Mouse (Mus musculus) kidney, embryonic 16.5 days (tissue): ENCODE measurements around the gene Muc20. TPM values are rescaled to one million over a fixed set of nuclear protein-coding genes. Genes with fewer than 3 reads are reported as not detected.

Source experiments
- ATAC-seq: fragments of 200-750 bp; cut with Nextera tagmentation; 2 replicates; pipeline ENCODE4 v1.8.0; 2017; ENCODE audit warnings: moderate TSS enrichment; ENCODE audit not compliant: low FRiP score, low TSS enrichment
- H3K27ac ChIP-seq: fragments of 300-500 bp; sonication (generic); 2 replicates; pipeline ENCODE4 v1.5.1; 2014; ENCODE audit warnings: low read length
- H3K27me3 ChIP-seq: fragments of 300-500 bp; sonication (generic); 2 replicates; pipeline ENCODE4 v1.6.1; 2014; ENCODE audit warnings: low read length, control low read depth, mixed read lengths; ENCODE audit not compliant: insufficient read depth
- H3K36me3 ChIP-seq: fragments of 300-500 bp; sonication (generic); 2 replicates; pipeline ENCODE4 v1.6.1; 2014; ENCODE audit warnings: low read length, control low read depth, mixed read lengths; ENCODE audit not compliant: insufficient read depth
- H3K4me1 ChIP-seq: fragments of 300-500 bp; sonication (generic); 2 replicates; pipeline ENCODE4 v1.6.1; 2014; ENCODE audit warnings: low read length, control low read depth, mixed read lengths; ENCODE audit not compliant: insufficient read depth
- H3K4me2 ChIP-seq: fragments of 300-500 bp; sonication (generic); replicated peaks from 2 replicates; pipeline ENCODE4 v1.6.1; 2014; ENCODE audit warnings: low read depth, low read length
- H3K4me3 ChIP-seq: fragments of 300-500 bp; sonication (generic); 2 replicates; pipeline ENCODE4 v1.5.1; 2014; ENCODE audit warnings: mild to moderate bottlenecking, low read length
- H3K9ac ChIP-seq: fragments of 300-500 bp; sonication (generic); replicated peaks from 2 replicates; pipeline ENCODE4 v1.6.1; 2014; ENCODE audit warnings: low read length
- H3K9me3 ChIP-seq: fragments of 300-500 bp; sonication (generic); 2 replicates; pipeline ENCODE4 v1.6.1; 2016; ENCODE audit warnings: low read length, control low read depth
- WGBS: fragments of 180-500 bp; shearing (Covaris S2); extraction: QIAGEN DNeasy Blood & Tissue Kit; methylation state at CpG from one replicate; pipeline ENCODE4 v1.1.7; 2014; 5-methylcytosine and 5-hydroxymethylcytosine counted together
- polyA plus RNA-seq: library from polyadenylated mRNA; unstranded; fragments of >200 nt; fragmentation: Nextera tagmentation; extraction: Ambion mirVana; gene quantifications from 2 replicates; pipeline ENCODE4 v1.2.1, GENCODE M21; 2015

Gene Muc20
- 6.2 and 8.0 TPM in 2 replicates for polyA plus RNA-seq

GRCm38 (mm10) chr16:32797426-32797689 lies at the start of gene Muc20:
TSS of gene Muc20 (minus strand) at chr16:32797435.
- Histone ChIP-seq H3K4me2 (0 out of 2 replicates have a peak within 1 kb of the TSS, but pooled peaks have one; percentile 10), H3K9ac (peak within 1 kb of the TSS; percentile 29; the same call in 1 of the 2 replicates), H3K4me3 (peak within 1 kb of the TSS; percentile 10; the same call in 1 of the 2 replicates), H3K9me3 (no peaks in the 10 kb centered on the region), H3K27ac (peak within 1 kb of the TSS; percentile 57; the same call in 1 of the 2 replicates), H3K36me3 (no peaks in the 10 kb centered on the region), H3K4me1 (peaks cover 7% of the 10 kb centered on the region; the same call in 1 of the 2 replicates), H3K27me3 (no peaks in the 10 kb centered on the region)
- 52% methylated on average over 3 of the region's 3 CpGs for WGBS
- ATAC-seq: no peak; the same call in 1 of the 2 replicates

GRCm38 (mm10) chr16:32831501-32831900 lies 34.3 kb upstream of the Muc20 start:
- H3K4me2 ChIP-seq: no peak overlapping the region
- no peak overlapping the region for H3K4me3 ChIP-seq
- no peaks in the 10 kb centered on the region for H3K4me1 ChIP-seq
- peaks cover 24% of the 10 kb centered on the region for H3K36me3 ChIP-seq
- no peaks in the 10 kb centered on the region for H3K9me3 ChIP-seq
- H3K27ac ChIP-seq: no peak overlapping the region
- no peaks in the 10 kb centered on the region for H3K27me3 ChIP-seq
- no peak overlapping the region for H3K9ac ChIP-seq
- ATAC-seq: no peak
- 80% methylated on average over 4 of the region's 4 CpGs for WGBS

- no peak for ATAC-seq
- peaks cover 28% of the 10 kb centered on the region for H3K36me3 ChIP-seq
- 67% methylated on average over 11 of the region's 11 CpGs for WGBS
Measured at GRCm38 (mm10) chr16:32829104-32829503, 31.9 kb upstream of the Muc20 start.

GRCm38 (mm10) chr16:32826521-32826920 lies 29.3 kb upstream of the Muc20 start:
- Histone ChIP-seq H3K9ac (no peak overlapping the region), H3K27me3 (no peaks in the 10 kb centered on the region), H3K9me3 (no peaks in the 10 kb centered on the region), H3K4me2 (no peak overlapping the region), H3K27ac (no peak overlapping the region), H3K36me3 (peaks cover 28% of the 10 kb centered on the region), H3K4me3 (no peak overlapping the region), H3K4me1 (no peaks in the 10 kb centered on the region)
- no peak for ATAC-seq
- WGBS: 93% methylated on average over 11 of the region's 11 CpGs

More at GRCm38 (mm10) chr16:32829104-32829503, 31.9 kb upstream of the Muc20 start:
- H3K9me3 ChIP-seq: no peaks in the 10 kb centered on the region
- no peak overlapping the region for H3K4me2 ChIP-seq
- no peaks in the 10 kb centered on the region for H3K4me1 ChIP-seq
- H3K4me3 ChIP-seq: no peak overlapping the region
- no peak overlapping the region for H3K27ac ChIP-seq
- H3K9ac ChIP-seq: no peak overlapping the region
- no peaks in the 10 kb centered on the region for H3K27me3 ChIP-seq

GRCm38 (mm10) chr16:32825380-32825779 lies 28.1 kb upstream of the Muc20 start:
- ATAC-seq: no peak
- H3K27me3 ChIP-seq: no peaks in the 10 kb centered on the region
- no peak overlapping the region for H3K4me2 ChIP-seq
- WGBS: 43% methylated on average over 12 of the region's 12 CpGs
- H3K36me3 ChIP-seq: peaks cover 28% of the 10 kb centered on the region
- H3K4me1 ChIP-seq: no peaks in the 10 kb centered on the region
- H3K4me3 ChIP-seq: no peak overlapping the region
- H3K9ac ChIP-seq: no peak overlapping the region
- no peak overlapping the region for H3K27ac ChIP-seq
- H3K9me3 ChIP-seq: no peaks in the 10 kb centered on the region

GRCm38 (mm10) chr16:32824061-32824460 lies 26.8 kb upstream of the Muc20 start:
- H3K27me3 ChIP-seq: no peaks in the 10 kb centered on the region
- no peak overlapping the region for H3K9ac ChIP-seq
- no peak overlapping the region for H3K27ac ChIP-seq
- no peak overlapping the region for H3K4me2 ChIP-seq
- H3K4me1 ChIP-seq: no peaks in the 10 kb centered on the region
- ATAC-seq: no peak
- 74% methylated on average over 13 of the region's 13 CpGs for WGBS
- peaks cover 28% of the 10 kb centered on the region for H3K36me3 ChIP-seq
- H3K4me3 ChIP-seq: no peak overlapping the region
- no peaks in the 10 kb centered on the region for H3K9me3 ChIP-seq

- no peak for ATAC-seq
- Histone ChIP-seq H3K27ac (no peak overlapping the region), H3K27me3 (no peaks in the 10 kb centered on the region), H3K4me1 (no peaks in the 10 kb centered on the region), H3K4me3 (no peak overlapping the region), H3K9ac (no peak overlapping the region), H3K4me2 (no peak overlapping the region), H3K9me3 (no peaks in the 10 kb centered on the region), H3K36me3 (peaks cover 23% of the 10 kb centered on the region)
- 78% methylated on average over 8 of the region's 8 CpGs for WGBS
Measured at GRCm38 (mm10) chr16:32823487-32823886, 26.3 kb upstream of the Muc20 start.

- no peaks in the 10 kb centered on the region for H3K9me3 ChIP-seq
- peaks cover 22% of the 10 kb centered on the region for H3K36me3 ChIP-seq
- H3K4me3 ChIP-seq: no peak overlapping the region
- no peak overlapping the region for H3K9ac ChIP-seq
- H3K4me1 ChIP-seq: no peaks in the 10 kb centered on the region
- WGBS: 85% methylated on average over 5 of the region's 5 CpGs
- H3K27ac ChIP-seq: no peak overlapping the region
- no peak for ATAC-seq
- no peak overlapping the region for H3K4me2 ChIP-seq
- H3K27me3 ChIP-seq: no peaks in the 10 kb centered on the region
Measured at GRCm38 (mm10) chr16:32822881-32823280, 25.6 kb upstream of the Muc20 start.

GRCm38 (mm10) chr16:32822450-32822827 lies 25.2 kb upstream of the Muc20 start:
- 73% methylated on average over 6 of the region's 6 CpGs for WGBS
- Histone ChIP-seq H3K9ac (no peak overlapping the region), H3K4me1 (no peaks in the 10 kb centered on the region), H3K27me3 (no peaks in the 10 kb centered on the region), H3K4me3 (no peak overlapping the region), H3K36me3 (peaks cover 22% of the 10 kb centered on the region), H3K9me3 (no peaks in the 10 kb centered on the region), H3K4me2 (no peak overlapping the region), H3K27ac (no peak overlapping the region)
- no peak for ATAC-seq

GRCm38 (mm10) chr16:32821772-32822449 lies 24.7 kb upstream of the Muc20 start:
- Histone ChIP-seq H3K9ac (no peak overlapping the region), H3K27me3 (no peaks in the 10 kb centered on the region), H3K4me3 (no peak overlapping the region), H3K27ac (no peak overlapping the region), H3K9me3 (no peaks in the 10 kb centered on the region), H3K4me2 (no peak overlapping the region), H3K4me1 (no peaks in the 10 kb centered on the region), H3K36me3 (peaks cover 22% of the 10 kb centered on the region)
- no peak for ATAC-seq
- WGBS: 55% methylated on average over 10 of the region's 10 CpGs
